Mouse (Mus musculus): ENCODE results near the gene Sf3b2. TPM values are rescaled to one million over a fixed set of nuclear protein-coding genes. Genes with fewer than 3 reads are reported as not detected.

Gene Sf3b2
- 61.2 and 82.0 TPM in 2 replicates for polyA plus RNA-seq (2012; rRNA removed)

DNA sequence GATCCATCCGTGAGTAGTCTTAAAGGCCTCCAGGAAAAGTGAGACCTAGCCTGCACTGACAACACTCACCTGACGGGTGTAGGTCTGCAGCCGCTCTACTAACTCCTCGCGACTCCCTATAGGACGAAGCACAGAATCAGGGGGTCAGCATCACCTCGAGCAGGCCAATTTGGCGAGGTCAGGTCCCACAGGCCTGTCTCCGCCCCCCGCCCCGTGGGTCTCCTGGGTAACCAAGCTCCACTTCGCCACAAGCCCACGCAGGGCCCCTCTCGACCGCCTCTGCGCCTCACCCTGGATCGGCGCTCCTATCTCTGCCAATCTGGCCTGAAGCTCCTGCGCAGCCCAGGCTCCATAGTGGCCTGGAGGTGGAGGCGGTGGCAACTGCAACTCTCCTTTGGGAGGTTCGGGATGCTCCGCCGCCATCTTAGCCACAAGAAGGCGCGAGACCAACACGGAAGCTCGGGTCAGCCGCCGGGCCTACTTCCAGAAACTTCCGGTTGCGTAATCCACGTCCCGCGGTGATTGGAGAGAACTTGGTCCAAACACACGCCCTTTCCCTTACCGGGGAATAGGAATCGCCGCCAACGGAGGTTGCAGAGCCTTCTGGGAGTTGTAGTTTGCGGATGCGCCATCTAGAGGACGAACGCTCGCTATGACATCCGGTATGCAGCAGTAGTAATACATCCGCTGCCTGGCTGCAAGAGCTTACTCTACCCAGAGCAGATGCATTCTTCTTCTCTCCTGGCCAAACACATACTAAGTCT is at the start of gene Sf3b2:
Gene Sf3b2 (minus strand): TSS at position 484 of the 764 bp plus-strand sequence.
- peak; percentile 89 for DNase-seq (ENCODE audit: low read depth)

DNA sequence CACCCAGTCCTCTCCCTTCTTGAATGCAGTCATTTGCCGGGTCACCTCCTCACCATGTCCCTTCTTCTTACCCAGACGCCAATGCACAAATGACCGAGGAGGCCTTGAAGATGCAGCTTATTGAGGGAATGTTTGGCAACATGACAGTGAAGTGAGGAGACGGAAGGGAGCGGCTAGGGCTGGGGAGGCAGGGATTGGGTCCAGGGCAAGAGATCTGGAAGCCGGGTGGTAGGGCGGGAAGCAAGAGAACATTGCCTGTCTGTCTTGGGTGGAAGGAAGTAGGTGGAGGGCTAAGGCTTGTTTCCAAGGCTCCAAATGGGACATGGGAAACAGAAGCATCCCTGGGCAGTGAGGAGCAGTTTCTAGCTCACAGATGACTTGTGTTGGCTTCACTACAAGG is 46.1 kb upstream of the Sf3b2 start:
- no peak for DNase-seq (ENCODE audit: low read depth)

DNA sequence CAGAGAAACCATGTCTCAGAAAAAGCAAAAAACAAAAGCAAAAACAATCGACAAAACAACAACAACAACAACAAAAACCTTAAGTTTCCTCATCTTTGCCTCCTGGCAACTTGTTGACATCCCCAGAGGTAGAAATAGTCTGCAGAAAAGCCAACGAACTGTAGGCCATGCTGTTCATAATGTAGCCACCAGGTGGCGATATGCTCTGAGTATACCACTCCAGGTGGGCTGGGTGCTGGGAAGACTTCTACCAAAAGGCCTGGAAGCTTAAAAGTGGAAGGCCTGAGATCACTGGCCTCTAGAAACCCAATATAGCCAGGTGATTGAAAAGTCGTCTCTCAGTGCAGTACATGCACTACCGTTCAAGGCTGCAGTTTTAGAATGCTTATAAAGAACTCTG is 42.7 kb upstream of the Sf3b2 start:
- no peak for DNase-seq (ENCODE audit: low read depth)

- DNase-seq (ENCODE audit: low read depth): no peak
Measured at GRCm38 (mm10) chr19:5335441-5335840, 40.2 kb upstream of the Sf3b2 start, which contains the start of gene Catsper1. Gene Catsper1 (plus strand): TSS chr19:5335741.

DNA sequence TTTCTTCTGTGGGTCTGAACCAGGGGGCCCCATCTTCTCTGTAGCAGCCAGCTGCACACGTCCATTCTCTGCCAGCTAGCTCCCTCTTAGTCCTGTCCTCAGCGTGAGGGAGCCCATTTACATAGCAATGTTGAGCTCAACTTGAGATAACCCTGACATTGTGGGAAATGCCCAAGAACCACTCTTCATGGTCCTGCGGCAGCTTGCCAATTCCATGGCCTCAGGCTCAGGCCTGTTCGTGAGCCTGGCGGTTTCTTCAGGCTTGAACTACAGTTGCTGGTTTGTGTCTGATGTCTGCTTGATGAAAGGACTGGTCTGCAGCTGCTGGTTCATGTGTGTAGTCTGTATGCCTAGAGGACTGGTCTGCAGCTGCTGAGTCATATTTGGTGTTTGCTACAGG is 39.5 kb upstream of the Sf3b2 start:
- no peak for DNase-seq (ENCODE audit: low read depth)

DNA sequence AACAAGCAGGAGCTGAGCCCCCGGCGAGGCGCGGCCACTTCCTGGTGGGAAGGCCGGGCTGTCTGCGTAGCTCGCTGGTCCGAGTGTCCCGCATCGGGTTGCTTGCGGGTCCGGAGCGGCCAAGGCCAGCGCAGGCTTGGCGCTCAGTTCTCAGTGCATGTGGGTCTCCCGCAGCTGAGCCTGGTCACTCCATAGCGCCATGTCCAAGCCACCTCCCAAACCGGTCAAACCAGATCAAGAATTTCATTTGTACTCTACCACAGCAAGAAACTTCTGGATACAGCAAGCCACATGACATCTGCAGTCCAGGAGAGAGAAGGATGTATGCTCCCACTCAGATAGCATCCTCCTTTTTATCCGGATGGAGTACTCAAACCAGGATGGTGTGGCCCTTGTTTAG is 32.7 kb upstream of the Sf3b2 start:
- no peak for DNase-seq (ENCODE audit: low read depth)

- no peak for DNase-seq (ENCODE audit: low read depth)
Measured at GRCm38 (mm10) chr19:5323801-5324200, 28.5 kb upstream of the Sf3b2 start.

GRCm38 (mm10) chr19:5313189-5313588 is 17.9 kb upstream of the Sf3b2 start:
- DNase-seq (ENCODE audit: low read depth): no peak

- no peak for DNase-seq (ENCODE audit: low read depth)
Measured at GRCm38 (mm10) chr19:5309025-5309424, 13.8 kb upstream of the Sf3b2 start.

DNA sequence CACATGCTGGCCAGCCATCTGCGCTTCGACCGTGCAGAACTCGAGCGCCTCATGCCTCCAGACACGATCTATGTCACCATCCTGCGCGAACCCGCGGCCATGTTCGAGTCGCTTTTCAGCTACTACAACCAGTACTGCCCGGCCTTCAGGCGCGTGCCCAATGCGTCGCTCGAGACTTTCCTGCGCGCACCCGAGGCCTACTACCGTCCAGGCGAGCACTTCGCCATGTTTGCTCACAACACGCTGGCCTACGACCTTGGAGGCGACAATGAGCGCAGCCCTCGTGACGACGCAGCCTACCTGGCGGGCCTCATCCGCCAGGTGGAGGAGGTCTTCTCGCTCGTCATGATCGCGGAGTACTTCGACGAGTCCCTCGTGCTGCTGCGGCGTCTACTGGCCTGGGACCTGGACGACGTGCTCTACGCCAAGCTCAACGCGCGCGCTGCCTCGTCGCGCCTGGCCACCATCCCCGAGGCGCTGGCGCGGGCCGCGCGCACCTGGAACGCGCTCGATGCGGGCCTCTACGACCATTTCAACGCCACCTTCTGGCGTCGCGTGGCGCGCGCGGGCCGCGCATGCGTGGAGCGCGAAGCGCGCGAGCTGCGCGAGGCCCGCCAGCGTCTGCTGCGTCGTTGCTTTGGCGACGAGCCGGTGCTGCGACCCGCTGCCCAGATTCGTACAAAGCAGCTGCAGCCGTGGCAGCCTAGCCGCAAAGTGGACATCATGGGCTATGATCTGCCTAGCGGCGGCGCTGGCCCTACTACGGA is 11.9 kb upstream of the Sf3b2 start:
- no peak for DNase-seq (ENCODE audit: low read depth)

DNA sequence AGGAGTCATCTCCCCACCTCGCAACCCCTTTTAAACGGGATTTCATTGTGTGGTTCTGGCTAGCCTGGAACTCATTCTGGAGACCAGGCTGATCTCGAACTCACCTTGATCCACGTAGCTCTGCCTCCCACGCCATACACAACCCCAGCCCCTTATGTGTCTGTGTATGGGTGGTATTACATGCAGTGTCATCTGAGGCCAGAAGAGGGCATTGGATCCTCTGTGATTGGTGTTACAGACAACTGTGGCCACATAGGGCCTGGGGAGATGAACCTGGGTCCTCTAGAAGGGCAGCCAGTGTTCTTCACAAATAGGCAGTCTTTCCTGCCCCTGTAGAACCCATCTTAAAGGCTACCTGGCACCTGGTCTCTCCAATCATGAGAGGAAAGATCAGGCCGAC is 11.0 kb upstream of the Sf3b2 start:
- DNase-seq (ENCODE audit: low read depth): no peak

- DNase-seq (ENCODE audit: low read depth): no peak
Measured at GRCm38 (mm10) chr19:5302455-5302854, 7.2 kb upstream of the Sf3b2 start.

DNA sequence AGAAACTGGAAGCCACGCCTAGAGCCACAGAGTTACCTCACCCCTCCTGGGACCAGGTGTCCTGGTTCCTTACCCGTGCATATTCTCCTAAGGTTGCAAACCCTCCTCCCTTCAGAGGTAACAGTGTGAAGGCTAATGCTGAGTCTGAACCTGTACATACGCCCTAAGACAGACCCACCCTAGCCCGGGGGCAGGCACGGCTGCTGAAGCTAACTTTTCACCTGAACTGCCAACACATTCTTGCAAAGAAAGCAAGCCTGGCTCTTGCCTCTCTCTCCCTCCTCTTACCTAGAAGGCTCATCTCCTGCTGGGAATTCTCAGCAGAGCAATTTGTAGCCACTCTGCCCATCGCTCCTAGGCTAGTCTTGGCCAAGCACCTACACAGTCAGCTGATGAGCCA is 5.3 kb upstream of the Sf3b2 start:
- DNase-seq (ENCODE audit: low read depth): no peak

GRCm38 (mm10) chr19:5297903-5298800 is 2.9 kb upstream of the Sf3b2 start, which contains the start of gene Gal3st3:
Gene Gal3st3 (plus strand): TSS chr19:5298331.
- DNase-seq (ENCODE audit: low read depth): no peak

GRCm38 (mm10) chr19:5296630-5297029 is 1.4 kb upstream of the Sf3b2 start:
- DNase-seq (ENCODE audit: low read depth): no peak

DNA sequence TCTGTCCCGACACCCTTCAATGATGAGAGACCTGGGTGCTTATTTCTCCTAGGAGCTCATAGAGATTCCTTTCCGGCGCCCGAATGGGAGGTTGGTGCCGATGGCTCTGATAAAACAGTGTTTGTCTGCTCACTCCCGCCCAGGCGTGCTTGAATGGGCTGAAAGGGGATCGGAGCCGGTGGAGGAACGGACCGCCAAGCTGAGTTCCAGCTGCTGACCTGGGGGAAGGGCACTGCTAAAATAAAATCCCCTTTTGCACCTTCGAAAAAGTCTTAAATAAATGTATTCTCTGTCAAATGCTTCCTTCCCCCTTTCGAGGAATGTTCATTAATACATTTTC is 451 bp upstream of the Sf3b2 start:
- DNase-seq (ENCODE audit: low read depth): no peak

DNA sequence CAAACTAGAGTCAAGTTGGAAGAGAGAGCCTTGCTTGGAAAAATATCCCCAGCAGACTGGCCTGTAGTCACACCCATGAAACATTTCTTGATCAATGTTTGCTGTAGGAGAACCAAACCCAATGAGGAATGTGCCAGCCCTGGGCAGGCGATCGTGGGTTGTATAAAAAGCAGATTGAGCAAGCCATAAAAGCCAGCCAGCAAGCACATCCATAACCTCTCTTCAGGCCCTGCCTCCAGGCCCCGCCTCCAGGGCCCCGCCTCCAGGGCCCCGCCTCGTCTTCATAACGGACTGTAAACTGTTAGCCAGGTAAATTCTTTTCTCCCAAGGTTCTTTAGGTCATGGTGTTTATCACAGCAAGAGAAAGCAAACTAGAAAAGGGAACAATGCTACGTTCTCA is 16.9 kb downstream of the Sf3b2 start:
- DNase-seq (ENCODE audit: low read depth): no peak

GRCm38 (mm10) chr19:5277140-5277539 is 18.1 kb downstream of the Sf3b2 start:
- DNase-seq (ENCODE audit: low read depth): no peak

- no peak for DNase-seq (ENCODE audit: low read depth)
Measured at GRCm38 (mm10) chr19:5276531-5276930, 18.7 kb downstream of the Sf3b2 start.

DNA sequence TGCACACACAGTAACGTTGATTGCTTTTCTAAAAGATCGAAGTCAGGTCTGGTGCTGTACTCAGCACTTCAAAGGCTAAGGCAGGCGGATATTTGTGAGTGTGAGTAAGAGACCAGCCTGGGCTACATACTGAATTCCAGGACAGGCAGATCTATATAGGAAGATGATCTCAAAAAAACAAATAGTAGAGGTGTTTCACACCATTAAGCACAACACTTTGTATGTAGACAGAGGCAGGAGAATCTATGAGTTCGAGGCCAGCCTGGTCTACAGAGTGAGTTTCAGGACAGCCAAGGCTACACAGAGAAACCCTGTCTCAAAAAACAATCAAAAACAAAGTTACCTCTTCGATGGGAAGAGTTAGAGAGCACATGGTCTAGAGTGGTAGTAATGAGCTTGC is 19.5 kb downstream of the Sf3b2 start:
- no peak for DNase-seq (ENCODE audit: low read depth)

GRCm38 (mm10) chr19:5274641-5275040 is 20.6 kb downstream of the Sf3b2 start:
- no peak for DNase-seq (ENCODE audit: low read depth)

- no peak for DNase-seq (ENCODE audit: low read depth)
Measured at GRCm38 (mm10) chr19:5273916-5274315, 21.3 kb downstream of the Sf3b2 start.

Data from gonadal fat pad, adult 2 months (tissue).